In genomic region chr17:34093199-34093874, GRCm38 (mm10) we compare ENCODE assay signal across 9 mouse cellular contexts. TPM values are rescaled to one million over a fixed set of nuclear protein-coding genes. Genes with fewer than 3 reads are reported as not detected.
A peak's percentile ranks its signal among the peaks of the same experiment; 100 is the strongest.
DNase-seq lines count a peak whose midpoint lies in the region; ATAC-seq lines count a peak whose summit lies in the region.
"Had no signal": no experiment of that assay in that cellular context is flagged by ENCODE, and none has a peak within 500 bp of the region (broad histone marks: within the 10 kb centered on the region; RNA-seq: fewer than 3 reads in every experiment).

No protein-coding gene starts in this region.

- H3K27me3 ChIP-seq in heart, embryonic 13.5 days (replicated peaks): peaks cover 4% of the 10 kb centered on the region; the same call in 1 of the 2 replicates
- H3K27me3 ChIP-seq in liver, embryonic 12.5 days (replicated peaks): peaks cover 18% of the 10 kb centered on the region

- intact Hi-C loops in heart, postnatal 10 days (cut with DNase I): no loop called here

- 24% methylated on average over 7 of the region's 7 CpGs for WGBS in heart, embryonic 13.5 days
- WGBS in liver, embryonic 12.5 days (ENCODE audit: insufficient replicate concordance): 38% methylated on average over 7 of the region's 7 CpGs

- H3K9me3 ChIP-seq in heart, embryonic 13.5 days: no peaks in the 10 kb centered on the region
- no peaks in the 10 kb centered on the region for H3K9me3 ChIP-seq in liver, embryonic 12.5 days (replicated peaks)

- no peak for DNase-seq in heart, postnatal 10 days
- peak; percentile 63 for DNase-seq in testis, postnatal 10 days (ENCODE audit: low spot score)
- no peak for DNase-seq in testis, postnatal 14 days (ENCODE audit: low spot score)
- DNase-seq in yolk sac, embryonic 10.5 days (ENCODE audit: low spot score): peak; percentile 81
- no peak for DNase-seq in adrenal gland, adult 2 months
- DNase-seq: cerebellum, adult 9-10 months had no signal

- H3K4me1 ChIP-seq in heart, embryonic 13.5 days: peaks cover 16% of the 10 kb centered on the region
- 0 out of 2 replicates have a peak, but pooled peaks cover 4% of the 10 kb centered on the region for H3K4me1 ChIP-seq in liver, embryonic 12.5 days

- ATAC-seq in heart, embryonic 13.5 days (ENCODE audit: extremely low read depth, insufficient number of reproducible peaks, low FRiP score, low TSS enrichment): no peak
- peak; percentile 40; the same call in 1 of the 2 replicates for ATAC-seq in liver, embryonic 12.5 days
- ATAC-seq in cerebellum, adult (ENCODE audit: insufficient number of reproducible peaks, low FRiP score, low TSS enrichment): no peak

- H3K36me3 ChIP-seq in heart, embryonic 13.5 days: no peaks in the 10 kb centered on the region
- no peaks in the 10 kb centered on the region for H3K36me3 ChIP-seq in liver, embryonic 12.5 days

- H3K9ac ChIP-seq in heart, embryonic 13.5 days: no peak overlapping the region
- H3K9ac ChIP-seq in liver, embryonic 12.5 days: no peak overlapping the region

- no peak overlapping the region for H3K27ac ChIP-seq in heart, embryonic 13.5 days (replicated peaks)
- H3K27ac ChIP-seq in liver, embryonic 12.5 days: no peak overlapping the region

- H3K4me2 ChIP-seq in heart, embryonic 13.5 days: peak overlapping the region; percentile 36
- no peak overlapping the region for H3K4me2 ChIP-seq in liver, embryonic 12.5 days

- H3K4me3 ChIP-seq in heart, embryonic 13.5 days: no peak overlapping the region
- no peak overlapping the region for H3K4me3 ChIP-seq in liver, embryonic 12.5 days

RNA-seq across cellular contexts. Expression of gene H2-Oa, which starts 1.2 kb away (rescaled TPM):
- polyA plus RNA-seq in heart, embryonic 13.5 days (2015; fragmentation: Nextera tagmentation; extraction: Ambion mirVana): 0.23 TPM in 2 replicates
- total RNA-seq in heart, postnatal 10 days (2021): under 1 TPM in 1 of 2 experiments, not detected in 1; 0.31 TPM
- polyA plus RNA-seq in liver, embryonic 12.5 days (2016; fragmentation: Nextera tagmentation; extraction: Ambion mirVana): 0.37 and 0.56 TPM in 2 replicates
- under 1 TPM in 1 of 2 experiments, not detected in 1; 0.62 TPM for total RNA-seq in adrenal gland, adult 2 months (2021)
- polyA plus RNA-seq in adrenal gland, adult 2 months (2012; rRNA removed): 1.9 TPM in 2 replicates

RNA-seq across cellular contexts. Expression of gene H2-DMa, which starts 26.0 kb away (rescaled TPM):
- polyA plus RNA-seq in heart, embryonic 13.5 days (2015; fragmentation: Nextera tagmentation; extraction: Ambion mirVana): 6.0 TPM in 2 replicates
- total RNA-seq in heart, postnatal 10 days (2021): 1 to 10 TPM; 4.1 to 4.5 TPM
- polyA plus RNA-seq in liver, embryonic 12.5 days (2016; fragmentation: Nextera tagmentation; extraction: Ambion mirVana): 3.1 and 4.3 TPM in 2 replicates
- 10 to 100 TPM; 14.4 to 18.9 TPM for total RNA-seq in adrenal gland, adult 2 months (2021)
- 24.2 and 27.4 TPM in 2 replicates for polyA plus RNA-seq in adrenal gland, adult 2 months (2012; rRNA removed)

RNA-seq across cellular contexts. Expression of gene Brd2, which starts 29.1 kb away (rescaled TPM):
- 69.0 and 70.0 TPM in 2 replicates for polyA plus RNA-seq in heart, embryonic 13.5 days (2015; fragmentation: Nextera tagmentation; extraction: Ambion mirVana)
- 100 to 1,000 TPM; 113 to 119 TPM for total RNA-seq in heart, postnatal 10 days (2021)
- polyA plus RNA-seq in liver, embryonic 12.5 days (2016; fragmentation: Nextera tagmentation; extraction: Ambion mirVana): 59.9 and 66.1 TPM in 2 replicates
- total RNA-seq in adrenal gland, adult 2 months (2021): 100 to 1,000 TPM; 173 to 286 TPM
- 103 and 104 TPM in 2 replicates for polyA plus RNA-seq in adrenal gland, adult 2 months (2012; rRNA removed)

RNA-seq across cellular contexts. Expression of gene H2-DMb2, which starts 49.8 kb away (rescaled TPM):
- polyA plus RNA-seq in heart, embryonic 13.5 days (2015; fragmentation: Nextera tagmentation; extraction: Ambion mirVana): 0.15 and 0.20 TPM in 2 replicates
- 1 to 10 TPM in 1 of 2 experiments, under 1 TPM in 1; 0.98 to 1.1 TPM for total RNA-seq in heart, postnatal 10 days (2021)
- 0.30 and 0.35 TPM in 2 replicates for polyA plus RNA-seq in liver, embryonic 12.5 days (2016; fragmentation: Nextera tagmentation; extraction: Ambion mirVana)
- total RNA-seq in adrenal gland, adult 2 months (2021): 1 to 10 TPM; 2.0 to 3.4 TPM
- 1.3 and 2.3 TPM in 2 replicates for polyA plus RNA-seq in adrenal gland, adult 2 months (2012; rRNA removed)

RNA-seq across cellular contexts. Expression of gene Col11a2, which starts 54.1 kb away (rescaled TPM):
- 0.34 and 0.64 TPM in 2 replicates for polyA plus RNA-seq in heart, embryonic 13.5 days (2015; fragmentation: Nextera tagmentation; extraction: Ambion mirVana)
- 1 to 10 TPM; 1.5 to 1.8 TPM for total RNA-seq in heart, postnatal 10 days (2021)
- 0.37 and 0.54 TPM in 2 replicates for polyA plus RNA-seq in liver, embryonic 12.5 days (2016; fragmentation: Nextera tagmentation; extraction: Ambion mirVana)
- total RNA-seq in adrenal gland, adult 2 months (2021): 1 to 10 TPM; 1.0 to 1.1 TPM
- polyA plus RNA-seq in adrenal gland, adult 2 months (2012; rRNA removed): 0.35 and 1.7 TPM in 2 replicates

Comparison
In these comparisons a context has a peak if more than half of its experiments do, and no peak if none do; other contexts are left out.
1. DNase-seq: peak in testis, postnatal 10 days (single experiment) and yolk sac, embryonic 10.5 days (single experiment); none in heart, postnatal 10 days (0 of 2), testis, postnatal 14 days (single experiment) and adrenal gland, adult 2 months (single experiment).